Mouse (Mus musculus): ENCODE measurements at regions not wholly inside any gene's neighbourhood (a gene's known extent, or its start where the extent isn't known, plus 50 kb on each side); places are given as distances from the start of the nearest gene placed in this dataset.

GRCm38 (mm10) chr17:76205082-76205481, 653.3 kb upstream of the Fam98a start:
- no peak for DNase-seq

- DNase-seq = no peak
Measured at GRCm38 (mm10) chr17:76184813-76185212, 633.1 kb upstream of the Fam98a start.

GRCm38 (mm10) chr17:76136660-76137495, 585.1 kb upstream of the Fam98a start:
- DNase-seq = no peak

- peak in 1 of 2 experiments; percentile 8 for DNase-seq
Measured at GRCm38 (mm10) chr17:76134030-76134429, 582.3 kb upstream of the Fam98a start.

GRCm38 (mm10) chr17:76125260-76125659, 573.5 kb upstream of the Fam98a start:
- peak; percentile 2 to 16 for DNase-seq

GRCm38 (mm10) chr17:76111315-76112195, 559.8 kb upstream of the Fam98a start:
- peak in 1 of 2 experiments; percentile 4 for DNase-seq

- DNase-seq = no peak
Measured at GRCm38 (mm10) chr17:76110856-76111255, 559.1 kb upstream of the Fam98a start.

GRCm38 (mm10) chr17:76083536-76083935, 531.8 kb upstream of the Fam98a start:
- DNase-seq = no peak

GRCm38 (mm10) chr17:76081780-76082179, 530.0 kb upstream of the Fam98a start:
- DNase-seq = no peak

- no peak for DNase-seq
Measured at GRCm38 (mm10) chr17:76046438-76046837, 494.7 kb upstream of the Fam98a start.

GRCm38 (mm10) chr17:76032710-76033109, 481.0 kb upstream of the Fam98a start:
- no peak for DNase-seq

GRCm38 (mm10) chr17:76008011-76008410, 456.3 kb upstream of the Fam98a start:
- DNase-seq = no peak

GRCm38 (mm10) chr17:76002836-76003235, 451.1 kb upstream of the Fam98a start:
- peak; percentile 14 to 38 for DNase-seq

GRCm38 (mm10) chr17:75961371-75961770, 409.6 kb upstream of the Fam98a start:
- no peak for DNase-seq

- no peak for DNase-seq
Measured at GRCm38 (mm10) chr17:75936686-75937380, 385.1 kb upstream of the Fam98a start.

GRCm38 (mm10) chr17:75931022-75931421, 379.3 kb upstream of the Fam98a start:
- DNase-seq = peak; percentile 64 to 78

GRCm38 (mm10) chr17:75920240-75920639, 368.5 kb upstream of the Fam98a start:
- no peak for DNase-seq

- DNase-seq = no peak
Measured at GRCm38 (mm10) chr17:75917020-75917419, 365.3 kb upstream of the Fam98a start.

- DNase-seq = no peak
Measured at GRCm38 (mm10) chr17:75916590-75916989, 364.8 kb upstream of the Fam98a start.

GRCm38 (mm10) chr17:75915256-75915655, 363.5 kb upstream of the Fam98a start:
- DNase-seq = no peak

GRCm38 (mm10) chr17:75907085-75907484, 355.3 kb upstream of the Fam98a start:
- DNase-seq = no peak

GRCm38 (mm10) chr17:75906643-75907042, 354.9 kb upstream of the Fam98a start:
- DNase-seq = peak; percentile 9 to 13

GRCm38 (mm10) chr17:75895436-75895835, 343.7 kb upstream of the Fam98a start:
- no peak for DNase-seq

Measured in cerebellum, postnatal 10 days (tissue).